Mouse (Mus musculus) frontal cortex, adult (tissue): ENCODE results near the gene Ankrd31.
A peak's percentile ranks its signal among the peaks of the same experiment; 100 is the strongest.
"Not testable (repeated sequence)": the region's sequence is repeated elsewhere in the genome, so short reads cannot be mapped to it uniquely, and the experiment has no call there.

Source experiments
- ATAC-seq: cut with Nextera tagmentation; 2 replicates; pipeline ENCODE4 v1.9.2; 2017; ENCODE audit warnings: mild to moderate bottlenecking, moderate library complexity, mixed read lengths; ENCODE audit not compliant: low TSS enrichment

Ankrd31 gene

GRCm38 (mm10) chr13:96855191-96855590 lies 107.1 kb downstream of the Ankrd31 start:
- ATAC-seq, result peak; percentile 67

- no peak for ATAC-seq
These were observed 111.1 kb downstream of the Ankrd31 start for GRCm38 (mm10) chr13:96859161-96859560.

GRCm38 (mm10) chr13:96870742-96871141 lies 122.7 kb downstream of the Ankrd31 start:
- ATAC-seq, result no peak

- no peak for ATAC-seq
These were observed 126.0 kb downstream of the Ankrd31 start for GRCm38 (mm10) chr13:96874071-96874470.

GRCm38 (mm10) chr13:96878220-96879057 lies 130.4 kb downstream of the Ankrd31 start:
- ATAC-seq, result peak; percentile 100

GRCm38 (mm10) chr13:96884534-96884933 lies 136.5 kb downstream of the Ankrd31 start:
- no peak for ATAC-seq

GRCm38 (mm10) chr13:96889985-96890384 lies 141.9 kb downstream of the Ankrd31 start:
- ATAC-seq, result no peak

- ATAC-seq, result peak; percentile 81
These were observed 147.1 kb downstream of the Ankrd31 start for GRCm38 (mm10) chr13:96895144-96895543.

- no peak for ATAC-seq
These were observed 158.6 kb downstream of the Ankrd31 start for GRCm38 (mm10) chr13:96906717-96907116.

- no peak for ATAC-seq
These were observed 163.1 kb downstream of the Ankrd31 start for GRCm38 (mm10) chr13:96911202-96911601.

- not testable (repeated sequence) for ATAC-seq
These were observed 175.1 kb downstream of the Ankrd31 start for GRCm38 (mm10) chr13:96923134-96923533.

- ATAC-seq, result peak; percentile 64
These were observed 176.2 kb downstream of the Ankrd31 start, which contains the start of gene Gcnt4 for GRCm38 (mm10) chr13:96923999-96924961. Gcnt4 (plus strand) TSS chr13:96924689.

- ATAC-seq, result peak; percentile 29; the same call in 1 of the 2 replicates
These were observed 177.1 kb downstream of the Ankrd31 start for GRCm38 (mm10) chr13:96924985-96925745.

- no peak for ATAC-seq
These were observed 178.1 kb downstream of the Ankrd31 start for GRCm38 (mm10) chr13:96925991-96926725.

GRCm38 (mm10) chr13:96927781-96928180 lies 179.7 kb downstream of the Ankrd31 start:
- no peak for ATAC-seq

GRCm38 (mm10) chr13:96928432-96929039 lies 180.5 kb downstream of the Ankrd31 start:
- no peak for ATAC-seq

GRCm38 (mm10) chr13:96932745-96933144 lies 184.7 kb downstream of the Ankrd31 start:
- ATAC-seq, result peak; percentile 86

- ATAC-seq, result no peak
These were observed 185.3 kb downstream of the Ankrd31 start for GRCm38 (mm10) chr13:96933367-96933766.

- no peak for ATAC-seq
These were observed 188.2 kb downstream of the Ankrd31 start for GRCm38 (mm10) chr13:96936173-96936777.

GRCm38 (mm10) chr13:96937059-96937558 lies 189.0 kb downstream of the Ankrd31 start:
- no peak for ATAC-seq
